Mouse (Mus musculus): ENCODE data around the gene Ulk1.

DNA sequence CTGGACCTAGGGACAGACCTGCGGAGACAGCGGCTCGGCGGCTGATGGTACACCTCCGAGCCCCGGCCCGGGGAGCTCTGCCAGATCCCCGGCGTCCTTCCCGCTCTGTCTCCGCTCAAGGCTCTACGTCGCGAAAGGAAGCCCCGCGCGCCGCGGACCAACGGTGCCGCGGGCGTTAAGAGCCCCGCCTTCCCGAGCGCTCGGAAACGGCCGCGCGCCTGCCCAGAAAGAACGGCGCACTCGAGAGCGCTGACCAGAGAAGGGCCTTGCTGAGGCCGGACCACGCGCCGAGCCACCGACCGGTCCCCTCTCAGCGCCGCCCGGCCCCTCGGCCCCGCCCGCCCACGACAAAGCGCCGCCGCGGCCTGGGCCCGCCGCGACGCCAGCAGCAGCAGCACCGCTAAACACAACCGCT lies 39.9 kb downstream of the Ulk1 start:
- no peak for TF ChIP-seq CTCF (IDR thresholded peaks at IDR 0.05; ENCODE audit: low read depth)
- TF ChIP-seq EP300 (optimal IDR thresholded peaks at IDR 0.05), result no peak

All from stomach, postnatal 0 days (tissue).